Mouse (Mus musculus): ENCODE results near the gene Naxd.
"Not testable (repeated sequence)": the region's sequence is repeated elsewhere in the genome, so short reads cannot be mapped to it uniquely, and the experiment has no call there.

The Naxd gene

DNA sequence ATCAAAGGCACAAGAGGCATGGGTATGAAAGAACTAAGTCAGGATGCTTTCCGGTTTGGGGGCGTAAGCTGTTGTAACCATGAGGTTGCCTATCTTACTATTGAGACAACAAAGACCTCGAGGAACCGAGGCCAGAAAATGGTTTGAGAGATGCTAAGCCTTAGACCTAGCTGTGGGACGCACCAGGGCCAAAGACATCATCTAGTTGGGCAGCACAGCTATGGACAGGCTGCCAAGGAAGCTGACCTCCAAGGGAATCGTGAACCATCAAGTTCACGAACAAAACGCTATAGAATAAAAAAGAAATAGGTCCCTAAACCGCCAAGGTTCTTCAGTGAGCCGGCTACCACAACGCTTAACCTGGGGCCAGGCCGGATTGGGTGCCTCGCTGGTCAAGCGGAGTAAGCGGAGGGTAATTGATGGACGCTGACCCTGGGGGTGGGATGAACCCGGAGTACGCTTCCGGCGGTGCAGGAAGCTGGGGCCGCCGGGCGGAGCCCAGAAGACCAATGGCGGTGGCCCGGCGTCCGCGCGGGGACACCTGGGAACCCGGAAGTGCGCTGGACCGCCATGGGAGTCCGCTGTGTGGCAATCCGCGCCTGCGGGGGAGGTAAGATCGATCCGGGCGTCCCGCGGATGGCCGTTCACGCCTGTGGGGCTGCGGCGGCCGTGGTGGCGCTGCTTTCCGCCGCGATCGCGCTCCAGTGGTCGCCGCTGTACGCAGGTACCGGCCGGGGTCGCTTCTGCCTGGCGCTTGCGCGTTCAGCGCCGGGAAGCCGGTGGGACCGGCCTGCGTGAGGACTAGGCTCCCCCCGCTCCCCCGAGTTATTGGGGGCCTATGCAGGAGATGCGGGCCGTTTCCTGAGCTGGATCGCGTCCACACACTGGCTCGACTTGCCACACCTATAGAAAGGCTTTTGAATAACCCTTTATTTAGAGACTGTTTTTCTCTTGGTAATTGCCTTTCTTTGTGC lies at the start of gene Naxd:
Gene Naxd (plus strand): TSS at position 490 of the 974 bp plus-strand sequence.
- peak; percentile 86 for DNase-seq (ENCODE audit: low spot score)

DNA sequence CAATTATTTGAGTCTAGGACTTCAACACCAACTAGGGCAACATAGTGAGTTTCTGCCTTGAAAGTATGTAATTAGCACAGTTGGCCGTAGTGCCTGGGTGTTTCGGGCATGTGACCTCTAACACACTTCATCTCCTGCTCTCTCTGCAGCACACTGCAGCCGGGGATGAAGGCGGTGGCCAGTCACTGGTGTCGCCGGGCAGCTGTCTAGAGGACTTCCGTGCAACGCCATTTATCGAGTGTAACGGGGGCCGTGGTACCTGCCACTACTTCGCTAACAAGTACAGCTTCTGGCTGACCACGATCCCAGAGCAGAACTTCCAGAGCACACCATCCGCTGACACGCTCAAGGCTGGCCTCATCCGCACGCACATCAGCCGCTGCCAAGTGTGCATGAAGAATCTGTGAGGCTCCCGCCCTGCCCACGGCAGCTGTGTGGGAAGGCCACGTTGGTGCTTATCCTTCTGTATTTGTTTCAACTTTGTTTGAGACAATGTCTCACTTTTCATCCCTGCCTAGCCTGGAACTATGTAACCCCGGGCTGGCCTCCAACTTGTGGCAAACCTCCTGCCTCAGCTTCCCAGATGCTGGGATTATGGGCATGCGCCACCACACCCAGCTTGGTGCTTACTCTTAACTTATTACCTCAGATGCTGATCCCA lies 49.3 kb upstream of the Naxd start:
- no peak for DNase-seq (ENCODE audit: low spot score)

DNA sequence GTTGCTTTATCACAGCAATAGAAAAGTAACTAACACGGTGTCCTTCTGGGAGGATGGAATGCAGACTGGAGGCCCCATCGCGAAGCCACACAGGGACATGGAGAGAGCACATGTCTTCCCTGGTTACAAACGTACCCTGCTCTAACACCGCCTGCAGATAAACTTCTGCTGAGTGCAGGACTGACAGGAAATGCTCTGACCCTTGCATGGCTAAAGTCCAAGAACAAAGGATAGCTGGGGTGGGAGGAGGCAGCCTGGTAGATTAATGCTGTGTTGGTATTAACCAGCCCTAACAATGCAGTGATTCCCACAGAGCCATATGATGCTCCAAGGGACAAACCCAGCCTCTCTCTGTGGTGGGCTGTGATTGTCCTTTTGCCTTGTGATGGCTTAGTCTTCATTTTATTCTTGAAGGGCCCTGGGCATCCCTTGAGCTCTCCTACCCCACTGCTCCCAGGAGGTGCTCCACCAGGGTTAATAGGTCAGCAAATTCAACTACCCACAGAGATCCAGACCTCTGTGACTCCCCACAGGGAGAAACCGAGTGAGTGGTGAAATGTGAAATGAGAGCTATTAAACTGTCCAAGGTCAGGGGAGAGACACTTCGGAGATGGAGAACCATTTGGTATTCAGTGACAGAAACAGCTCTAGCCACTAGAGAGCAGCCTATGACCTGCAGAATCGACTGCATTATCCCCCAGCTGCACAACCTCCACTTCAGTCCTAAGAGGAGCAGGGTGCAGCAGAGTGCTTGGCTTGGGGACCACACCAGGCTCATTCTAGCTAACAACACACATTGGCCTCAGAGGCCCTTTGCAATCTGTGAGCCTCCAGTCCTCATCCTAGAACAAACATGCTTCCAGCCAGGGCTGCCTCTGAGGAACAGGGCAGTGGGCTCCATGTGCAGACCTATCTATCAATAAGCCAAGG lies 46.9 kb upstream of the Naxd start:
- no peak for DNase-seq (ENCODE audit: low spot score)

DNA sequence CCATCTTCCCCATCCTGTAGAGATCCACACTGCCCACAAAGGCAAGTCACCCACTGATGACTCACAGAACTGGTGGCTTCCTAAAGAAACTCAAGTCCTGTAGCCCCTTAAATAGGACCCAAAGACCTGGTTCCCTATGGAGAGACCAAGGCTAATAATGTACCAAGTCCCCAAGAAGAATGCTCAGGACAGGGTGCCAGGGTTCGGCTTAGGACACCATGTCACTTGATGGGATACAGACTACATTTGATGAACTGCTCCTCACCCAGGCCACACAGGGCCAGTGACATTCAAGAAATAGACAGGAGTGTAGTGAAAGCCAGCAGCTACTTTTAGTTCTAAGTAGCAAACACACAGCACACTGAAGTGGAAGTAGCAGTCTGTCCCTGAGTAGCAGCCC lies 45.2 kb upstream of the Naxd start:
- no peak for DNase-seq (ENCODE audit: low spot score)

DNA sequence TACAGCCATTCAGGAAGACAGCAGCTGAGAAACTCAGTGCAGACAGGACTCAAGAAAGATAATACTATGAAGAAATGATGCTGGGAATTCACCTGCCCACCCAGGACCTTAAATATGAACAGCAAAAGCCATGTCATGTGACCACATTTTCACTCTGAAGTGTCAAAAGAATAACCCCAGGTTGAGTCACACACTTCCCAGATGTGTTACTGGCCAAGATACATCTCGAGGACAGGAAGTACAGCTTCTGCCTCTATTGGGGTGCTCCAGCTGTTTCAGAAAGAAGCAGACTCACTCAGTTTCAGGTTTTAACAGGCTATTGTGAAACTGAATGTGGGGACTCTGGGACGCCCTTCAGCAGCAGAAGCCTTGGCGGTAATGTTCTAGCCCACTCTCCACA lies 44.7 kb upstream of the Naxd start:
- DNase-seq (ENCODE audit: low spot score), result no peak

DNA sequence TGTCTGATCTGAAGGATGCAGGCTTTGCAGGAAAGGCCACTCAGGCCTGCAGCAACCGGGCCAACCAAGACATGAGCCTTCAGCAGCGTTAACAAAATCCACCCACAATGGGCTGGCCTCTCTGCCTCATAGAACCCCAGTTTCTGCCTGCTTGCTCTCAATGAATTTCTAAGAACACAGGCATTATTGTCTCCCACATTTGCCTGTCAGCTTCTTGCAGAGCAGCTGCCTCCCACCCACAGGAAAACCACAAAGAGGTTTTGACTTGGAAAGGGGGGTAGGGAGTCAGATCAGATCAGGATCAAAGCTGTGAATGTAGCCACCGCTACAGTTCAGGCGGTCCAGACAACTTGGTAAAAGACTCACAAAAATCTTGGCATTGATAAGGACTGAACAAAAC lies 44.3 kb upstream of the Naxd start:
- DNase-seq (ENCODE audit: low spot score), result no peak

DNA sequence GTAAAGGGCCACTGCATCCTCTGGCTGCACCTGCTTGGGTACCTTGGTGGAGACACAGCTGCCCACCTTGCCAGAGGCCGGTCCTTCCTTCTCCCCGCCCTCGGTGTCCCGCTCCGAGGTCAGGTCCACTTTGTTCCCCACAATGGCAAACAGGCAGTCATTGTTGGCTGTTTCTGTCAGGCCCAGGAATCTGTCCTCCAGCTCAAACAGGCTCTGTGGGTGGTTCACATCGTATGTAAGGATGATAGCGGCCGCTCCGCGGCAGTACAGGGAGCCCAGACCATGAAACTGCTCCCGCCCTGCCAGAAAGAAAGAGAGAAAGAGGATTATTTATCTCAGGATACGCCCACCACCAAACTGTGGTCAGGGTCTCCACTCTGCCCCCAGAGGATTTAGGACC lies 43.1 kb upstream of the Naxd start:
- DNase-seq (ENCODE audit: low spot score), result no peak

DNA sequence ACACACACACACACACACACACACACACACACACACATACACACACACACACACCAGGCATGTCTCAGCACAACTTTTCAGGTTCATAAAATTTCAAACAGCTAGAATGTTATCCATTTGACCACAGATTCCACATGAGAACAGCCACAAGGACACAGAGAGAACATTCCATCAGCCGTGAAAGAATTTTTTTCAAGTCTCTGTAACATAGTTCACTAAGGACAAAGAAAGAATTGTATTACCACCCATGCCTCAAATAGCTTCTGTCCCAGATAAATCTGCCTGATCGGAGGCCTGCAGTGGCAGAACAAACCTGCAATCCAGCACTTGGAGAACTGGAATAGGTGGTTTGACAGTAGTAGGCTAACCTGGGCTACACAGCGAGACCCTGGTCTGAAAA lies 40.0 kb upstream of the Naxd start:
- DNase-seq (ENCODE audit: low spot score), result no peak

DNA sequence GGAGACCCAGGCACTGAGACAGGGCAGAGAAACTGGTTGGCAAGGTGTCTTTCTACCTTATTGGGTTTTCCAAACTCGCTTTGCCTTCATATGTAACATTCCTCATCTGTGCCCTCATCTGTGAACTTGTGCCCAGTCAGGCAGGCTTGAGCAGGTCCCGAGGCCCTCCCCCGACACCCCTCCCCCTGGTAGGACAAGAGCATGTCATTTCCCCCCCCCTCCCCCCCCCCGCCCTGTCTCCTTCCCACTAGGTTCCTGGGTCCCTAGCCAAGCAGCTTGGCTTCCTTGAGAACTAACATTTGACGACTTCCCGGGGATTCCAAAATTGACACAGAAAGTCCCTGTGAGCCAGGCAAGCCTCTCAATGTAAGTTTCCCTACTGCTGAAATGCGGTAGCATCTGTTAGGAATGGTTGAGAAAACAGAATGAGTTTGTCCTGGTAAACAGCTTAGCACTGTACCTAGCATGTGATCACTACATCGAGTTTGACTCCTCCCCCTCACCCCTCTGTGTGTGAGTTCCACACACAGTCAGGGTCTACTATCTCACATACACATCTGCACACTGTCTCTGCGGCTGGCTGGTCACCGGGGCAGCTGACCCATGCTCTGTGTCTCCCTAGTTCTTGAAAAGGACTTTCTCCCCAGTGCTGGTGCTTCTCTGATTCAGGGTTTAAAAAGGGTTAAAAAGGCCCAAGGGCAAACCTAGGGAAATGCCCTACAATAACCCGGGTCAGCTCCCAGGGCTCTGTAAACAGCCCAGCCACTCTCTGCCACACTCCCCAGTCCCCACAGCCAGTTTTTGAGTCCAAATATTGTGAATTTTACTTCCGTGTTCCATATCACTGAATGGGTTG lies 39.1 kb upstream of the Naxd start:
- DNase-seq (ENCODE audit: low spot score), result no peak

DNA sequence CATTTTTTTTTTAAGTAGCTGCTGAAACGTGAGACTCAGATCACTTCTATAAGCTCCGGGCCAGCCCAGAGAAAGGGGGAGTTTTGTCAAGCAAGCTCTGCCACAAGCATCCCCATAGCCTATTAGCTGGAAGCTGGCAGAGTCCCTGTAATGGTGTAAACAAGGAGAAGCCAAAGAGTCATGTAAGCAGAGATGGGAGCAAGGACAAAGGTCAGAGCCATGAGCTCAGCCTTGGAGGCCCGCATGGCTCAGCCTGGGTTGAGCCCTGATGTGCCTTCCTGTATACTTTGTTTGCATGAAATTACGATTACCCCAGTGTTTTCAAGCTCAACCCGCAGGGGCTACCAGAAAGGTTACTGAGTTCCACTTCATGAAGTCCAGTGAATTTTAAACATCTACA lies 38.3 kb upstream of the Naxd start:
- DNase-seq (ENCODE audit: low spot score), result no peak

DNA sequence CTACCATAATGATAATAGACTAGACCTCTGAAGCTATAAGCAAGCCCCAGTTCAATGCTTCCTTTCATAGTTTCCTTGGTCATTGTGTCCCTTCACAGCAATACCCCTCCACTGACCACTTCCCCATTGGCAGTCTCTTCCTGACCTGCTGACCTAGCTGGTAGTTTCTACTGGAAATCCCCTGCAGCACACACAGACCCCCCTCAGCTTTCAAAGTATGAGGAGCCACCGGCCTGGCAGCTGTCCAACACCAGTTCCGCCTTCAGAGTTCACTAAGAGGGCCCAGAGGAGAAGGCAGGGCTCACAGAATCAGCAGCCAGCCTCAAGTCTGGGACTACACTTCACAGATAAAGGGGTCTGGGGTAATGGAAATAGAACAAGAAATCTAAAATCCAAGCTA lies 36.4 kb upstream of the Naxd start:
- DNase-seq (ENCODE audit: low spot score), result no peak

DNA sequence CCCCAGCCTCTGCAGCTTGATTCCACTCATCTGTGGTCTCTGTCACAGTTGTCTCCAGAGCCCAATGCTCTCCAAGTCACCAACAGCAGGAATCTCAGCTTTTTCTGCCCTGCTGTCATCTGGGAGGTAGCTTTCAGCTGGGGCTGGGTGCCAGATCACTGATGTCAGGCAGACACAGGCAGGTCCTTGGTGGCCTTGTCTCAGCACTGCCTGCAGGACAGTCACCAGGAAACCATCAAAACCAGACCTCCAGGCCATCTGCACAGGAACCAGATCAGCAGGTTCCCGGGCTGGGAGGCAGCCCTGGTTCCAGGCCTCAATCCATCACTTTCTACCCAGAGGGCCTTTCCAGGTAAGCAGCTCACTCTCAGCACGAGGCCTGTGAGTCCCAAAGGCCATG lies 35.5 kb upstream of the Naxd start:
- no peak for DNase-seq (ENCODE audit: low spot score)

DNA sequence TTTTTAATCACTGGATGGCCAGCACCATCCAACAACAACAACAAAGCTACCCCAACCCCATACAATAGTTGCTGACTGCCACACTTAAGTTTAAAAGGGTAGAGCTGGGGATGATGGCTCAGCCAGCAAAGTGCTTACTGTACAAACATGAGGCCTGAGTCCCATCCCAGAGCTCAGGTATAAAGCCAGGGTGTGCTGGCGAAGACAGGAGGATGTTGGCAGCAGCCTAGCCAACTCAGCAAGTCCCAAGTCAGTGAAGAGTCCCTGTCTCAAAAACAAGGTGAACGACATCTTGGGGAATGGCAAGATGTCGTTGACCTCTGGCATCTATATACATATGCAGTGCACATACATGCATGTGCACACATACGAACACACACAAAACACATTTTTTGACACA lies 34.7 kb upstream of the Naxd start:
- no peak for DNase-seq (ENCODE audit: low spot score)

DNA sequence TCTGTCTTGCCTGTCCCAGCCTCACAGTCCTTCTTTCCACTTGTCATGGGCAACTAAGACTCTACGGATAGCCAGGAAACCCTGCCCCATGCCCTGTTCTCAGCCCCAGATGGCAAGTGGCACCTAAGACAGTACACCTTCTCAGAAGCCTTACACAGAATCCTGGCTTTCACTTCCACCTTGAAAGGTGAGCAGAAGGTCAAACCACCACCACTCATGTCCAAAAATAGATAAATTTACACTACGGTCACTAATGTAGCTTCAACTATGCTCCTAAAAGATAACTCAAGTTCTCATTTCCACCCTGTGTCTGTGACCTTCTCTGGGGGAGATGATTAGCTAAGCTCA lies 33.8 kb upstream of the Naxd start:
- no peak for DNase-seq (ENCODE audit: low spot score)

DNA sequence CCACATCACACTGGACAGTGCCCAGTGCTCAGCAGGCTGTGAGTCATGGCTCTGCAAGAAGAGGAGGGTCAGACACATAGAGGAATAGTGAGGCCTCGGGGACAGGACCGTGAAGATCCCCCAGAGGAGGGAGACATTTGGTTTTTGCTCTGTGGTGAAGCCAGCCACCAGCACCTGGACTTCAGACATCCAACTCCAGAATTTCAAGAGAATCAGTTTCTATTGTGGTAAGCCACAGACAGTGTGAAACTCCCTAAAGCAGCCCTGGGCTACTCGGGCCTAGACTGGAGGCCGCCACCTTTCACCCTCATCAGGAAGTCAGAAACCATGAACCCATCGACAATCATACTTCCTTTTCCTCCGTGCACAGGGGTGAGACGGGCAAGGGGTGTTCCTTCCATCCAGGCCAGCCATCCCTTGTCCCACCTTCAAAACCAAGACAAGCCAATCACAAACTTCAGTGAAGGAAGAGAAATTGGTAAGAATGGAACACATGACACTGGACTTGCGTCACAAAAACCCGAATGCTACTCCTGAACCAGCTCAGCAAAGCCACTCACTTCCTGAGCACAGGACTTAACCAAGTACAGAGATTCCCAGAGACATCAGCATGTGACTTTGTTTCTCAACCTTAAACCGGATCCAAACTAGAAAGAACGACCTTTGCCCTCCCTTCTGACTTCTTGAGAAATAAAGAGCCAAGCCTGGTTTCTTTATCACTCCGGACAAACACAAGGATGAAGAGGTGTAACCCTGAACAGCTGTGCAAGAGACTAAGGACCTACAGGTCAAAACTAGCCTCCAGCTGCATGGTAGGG lies 33.2 kb upstream of the Naxd start:
- DNase-seq (ENCODE audit: low spot score), result no peak

DNA sequence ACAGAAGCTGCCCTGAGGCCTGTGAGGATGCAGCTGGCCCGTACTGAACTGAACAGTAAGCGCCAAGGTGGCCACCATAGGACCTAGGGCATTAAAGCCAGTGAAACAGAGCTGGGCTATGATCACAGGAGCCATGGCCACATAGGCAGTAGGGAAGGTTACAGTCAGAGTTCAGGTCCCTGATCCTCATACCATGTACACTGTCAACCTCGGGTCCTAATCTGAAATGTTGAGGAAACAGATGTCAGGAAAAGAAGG lies 32.7 kb upstream of the Naxd start:
- DNase-seq (ENCODE audit: low spot score), result no peak

DNA sequence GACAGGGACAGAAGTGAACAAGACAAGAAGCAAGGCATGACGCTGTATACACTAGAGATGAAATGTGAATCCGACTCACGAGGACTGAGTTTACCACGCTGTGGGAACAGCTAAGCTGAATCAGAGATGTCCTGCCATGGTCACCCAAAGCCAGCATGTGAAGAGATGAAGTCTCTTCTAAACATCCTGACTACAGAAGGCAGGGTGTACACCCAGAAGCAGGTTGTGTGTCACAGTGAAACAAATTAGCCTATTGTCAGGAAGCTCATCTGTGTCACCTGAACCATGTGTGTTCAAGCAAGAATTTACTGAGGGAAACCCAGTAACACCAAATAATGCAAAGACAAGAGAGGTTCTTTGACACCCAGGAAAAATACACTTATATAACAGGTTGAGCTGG lies 31.7 kb upstream of the Naxd start:
- DNase-seq (ENCODE audit: low spot score), result no peak

DNA sequence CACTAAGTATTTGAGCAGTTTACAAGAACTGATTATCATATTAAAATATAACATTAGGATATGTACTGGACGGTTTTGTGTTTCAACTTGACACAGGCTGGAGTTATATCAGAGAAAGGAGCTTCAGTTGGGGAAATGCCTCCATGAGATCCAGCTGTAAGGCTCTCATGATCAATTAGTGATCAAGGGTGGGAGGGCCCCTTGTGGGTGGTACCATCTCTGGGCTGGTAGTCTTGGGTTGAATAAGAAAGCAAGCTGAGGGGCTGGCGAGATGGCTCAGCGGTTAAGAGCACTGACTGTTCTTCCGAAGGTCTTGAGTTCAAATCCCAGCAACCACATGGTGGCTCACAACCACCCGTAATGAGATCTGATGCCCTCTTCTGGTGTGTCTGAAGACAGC lies 30.8 kb upstream of the Naxd start:
- DNase-seq (ENCODE audit: low spot score), result not testable (repeated sequence)

DNA sequence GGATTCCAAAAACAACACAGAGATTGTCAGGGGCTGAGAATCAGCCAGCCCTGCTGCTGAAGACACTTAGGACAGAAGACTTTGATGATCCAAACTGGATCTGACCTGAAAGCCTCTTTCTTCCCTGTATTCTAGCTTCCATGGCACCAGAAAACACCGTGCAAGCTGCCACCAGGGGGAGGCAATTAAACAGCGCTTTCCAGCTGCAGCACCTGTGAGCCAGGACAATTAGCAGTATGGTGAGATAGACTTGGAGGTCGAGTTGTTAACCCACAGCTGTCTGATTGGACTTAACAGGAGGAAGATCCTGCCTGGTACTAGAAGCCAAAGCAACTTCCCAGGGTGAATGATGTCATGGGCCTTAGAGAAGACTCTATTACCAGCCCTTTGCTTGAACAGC lies 28.2 kb upstream of the Naxd start:
- no peak for DNase-seq (ENCODE audit: low spot score)

DNA sequence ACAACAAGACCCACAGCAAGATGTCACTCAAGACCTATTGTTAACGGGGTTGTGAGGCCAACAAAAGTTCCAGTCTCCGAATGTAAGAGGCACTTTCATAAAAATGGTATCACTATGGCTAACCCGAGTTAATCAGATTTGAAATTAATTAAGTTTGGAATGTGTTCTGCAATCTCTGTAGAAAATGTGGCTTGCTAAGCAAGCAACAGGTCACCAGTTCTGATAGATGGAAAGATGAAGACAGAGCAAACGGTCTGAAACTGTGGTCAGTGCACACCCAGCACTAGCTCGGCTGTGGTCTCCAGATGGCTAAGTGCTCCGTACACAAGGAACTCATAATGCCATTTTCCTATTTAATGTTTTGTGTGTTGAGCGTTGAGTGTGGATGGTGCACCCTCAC lies 26.6 kb upstream of the Naxd start:
- no peak for DNase-seq (ENCODE audit: low spot score)

DNA sequence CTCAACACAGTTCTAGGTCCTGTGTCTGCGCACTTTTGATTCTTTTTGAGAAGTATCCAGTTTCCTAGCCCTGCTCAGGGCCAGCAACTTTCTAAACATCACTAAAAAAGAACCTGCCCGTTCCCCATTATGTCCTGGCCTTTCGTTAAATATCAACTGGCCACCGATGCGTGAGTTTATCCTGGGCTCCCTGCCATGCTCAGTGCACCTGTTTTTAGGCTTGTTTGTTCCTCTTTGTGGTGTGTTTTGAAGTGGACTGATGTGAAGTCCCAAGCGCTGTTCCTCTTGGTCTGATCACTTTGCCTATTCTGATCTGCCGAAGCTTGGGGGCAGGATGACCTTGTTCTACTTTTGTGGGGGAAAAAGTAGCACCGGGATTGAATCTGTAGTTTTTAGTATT lies 26.0 kb upstream of the Naxd start:
- DNase-seq (ENCODE audit: low spot score), result no peak

All from left cerebral cortex, adult 11 months (tissue).